Mouse (Mus musculus) MEL (cell line): ENCODE results near the gene Gm49361. TPM values are rescaled to one million over a fixed set of nuclear protein-coding genes. Genes with fewer than 3 reads are reported as not detected.

ENCODE experiments used
- polyA plus RNA-seq, 2 experiments: library from polyadenylated mRNA; stranded (reverse) in 1 of 2; unstranded in 1 of 2; fragments of >175 nt in 1 of 2; fragments of >200 nt in 1 of 2; gene quantifications; 2 replicates each; pipeline versions ENCODE4 v1.2.1 to v1.2.4; 2012; ENCODE audit warnings: low replicate concordance in 2 of 2, low read depth in 1 of 2; ENCODE audit not compliant: insufficient read length in 2 of 2, insufficient read depth in 1 of 2, missing spikeins in 1 of 2
- total RNA-seq: library from RNA; depleted of rRNA; stranded (reverse); fragments of 300-350 nt; gene quantifications from 2 replicates; pipeline ENCODE4 v1.2.3, GENCODE M21; 2012; rRNA removed

The Gm49361 gene
- total and polyA plus RNA-seq, 3 experiments: not detected

Other genes with a start within 250 kb of the Gm49361 start
- gene Il17d, start 221.3 kb downstream of the Gm49361 start, total RNA-seq: 0.29 and 0.54 TPM in 2 replicates
- 1 to 10 TPM in 1 of 2 experiments, not detected in 1; 2.2 TPM for gene Il17d, start 221.3 kb downstream of the Gm49361 start, polyA plus RNA-seq
- gene Eef1akmt1, start 174.5 kb downstream of the Gm49361 start, total RNA-seq: 40.6 and 44.0 TPM in 2 replicates
- gene Eef1akmt1, start 174.5 kb downstream of the Gm49361 start, polyA plus RNA-seq: 10 to 100 TPM in 1 of 2 experiments, not detected in 1; 51.0 TPM
- 45.6 and 46.5 TPM in 2 replicates for gene Xpo4, start 80.7 kb downstream of the Gm49361 start, total RNA-seq
- gene Xpo4, start 80.7 kb downstream of the Gm49361 start, polyA plus RNA-seq: 10 to 100 TPM in 1 of 2 experiments, not detected in 1; 32.3 TPM
- gene Lats2, start 12.3 kb upstream of the Gm49361 start, total RNA-seq: 0.98 and 1.1 TPM in 2 replicates
- 1 to 10 TPM in 1 of 2 experiments, not detected in 1; 2.6 TPM for gene Lats2, start 12.3 kb upstream of the Gm49361 start, polyA plus RNA-seq
- 201 and 226 TPM in 2 replicates for gene Sap18, start 52.1 kb upstream of the Gm49361 start, total RNA-seq
- gene Sap18, start 52.1 kb upstream of the Gm49361 start, polyA plus RNA-seq: 10 to 100 TPM in 1 of 2 experiments, not detected in 1; 13.7 TPM
- gene Ska3, start 80.1 kb upstream of the Gm49361 start, total RNA-seq: 20.1 and 20.2 TPM in 2 replicates
- 10 to 100 TPM in 1 of 2 experiments, not detected in 1; 29.7 TPM for gene Ska3, start 80.1 kb upstream of the Gm49361 start, polyA plus RNA-seq
- gene Mrpl57, start 80.1 kb upstream of the Gm49361 start, total RNA-seq: 126 and 132 TPM in 2 replicates
- 100 to 1,000 TPM in 1 of 2 experiments, not detected in 1; 184 TPM for gene Mrpl57, start 80.1 kb upstream of the Gm49361 start, polyA plus RNA-seq
- gene Zdhhc20, start 144.2 kb upstream of the Gm49361 start, total RNA-seq: 4.6 and 5.9 TPM in 2 replicates
- gene Zdhhc20, start 144.2 kb upstream of the Gm49361 start, polyA plus RNA-seq: 10 to 100 TPM in 1 of 2 experiments, not detected in 1; 11.4 TPM